Mouse (Mus musculus): ENCODE results near the gene Bach2. TPM values are rescaled to one million over a fixed set of nuclear protein-coding genes. Genes with fewer than 3 reads are reported as not detected.

Bach2 gene
- polyA plus RNA-seq, 2 experiments, result 0.45 to 0.67 TPM

DNA sequence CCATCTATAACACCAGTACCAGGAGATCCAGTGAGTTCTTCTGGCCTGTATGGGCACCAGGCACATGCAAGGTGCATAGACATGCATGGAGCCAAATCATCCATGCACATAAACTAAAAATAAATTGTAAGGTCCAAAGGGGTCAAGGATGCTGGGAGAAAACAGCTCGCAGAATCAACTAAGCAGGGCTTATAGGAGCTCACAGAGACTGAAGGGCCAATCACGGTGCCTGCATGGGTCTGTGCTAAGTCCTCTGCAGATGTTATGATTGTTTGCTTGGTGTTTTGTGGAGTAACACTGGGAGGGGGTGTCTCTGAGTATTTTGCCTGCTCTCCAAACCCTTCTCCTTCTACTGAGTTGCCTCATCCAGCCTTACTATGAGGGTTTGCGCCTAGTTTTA, 209.2 kb downstream of the Bach2 start:
- WGBS (ENCODE audit: insufficient replicate concordance), result 76% methylated on average over 3 of the region's 3 CpGs
- no peak for ATAC-seq (ENCODE audit: insufficient read depth)
- TF ChIP-seq CTCF (IDR thresholded peaks at IDR 0.05; ENCODE audit: low read depth) (no peak), EP300 (IDR thresholded peaks at IDR 0.05; ENCODE audit: low read depth) (no peak)

DNA sequence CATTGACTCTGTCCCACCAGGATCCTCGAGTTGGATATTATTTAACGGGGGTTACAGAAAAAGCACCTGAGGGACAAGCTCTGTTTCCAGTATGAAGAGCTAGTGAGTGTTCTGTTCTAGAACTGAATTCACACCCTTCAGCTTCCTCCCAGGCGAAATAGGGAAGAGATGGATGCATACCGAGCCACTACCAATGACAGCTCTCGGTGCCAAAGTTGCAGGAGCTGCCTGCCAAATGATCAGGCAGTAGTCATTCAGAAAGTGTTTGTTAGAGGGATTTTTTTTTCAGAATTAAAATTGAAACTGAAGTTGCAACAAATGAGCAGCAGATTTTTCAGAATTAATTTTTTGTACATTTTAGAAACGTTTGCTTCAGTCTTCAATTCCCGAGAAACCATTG, 223.4 kb downstream of the Bach2 start:
- DNase-seq (ENCODE audit: low read depth in 3 of 3, low spot score in 3 of 3) (no peak), ATAC-seq (ENCODE audit: insufficient read depth) (no peak)
- Histone ChIP-seq H3K9ac (replicated peaks) (no peak overlapping the region), H3K4me2 (ENCODE audit: low read depth) (no peak overlapping the region), H3K9me3 (ENCODE audit: control insufficient read depth, low read length) (no peaks in the 10 kb centered on the region), H3K27ac (no peak overlapping the region), H3K4me1 (replicated peaks; ENCODE audit: control insufficient read depth in 2 of 2, insufficient read depth in 2 of 2, low read length in 1 of 2) (no peaks in the 10 kb centered on the region), H3K4me3 (ENCODE audit: insufficient read depth in 1 of 2, low read depth in 2 of 2, low read length in 2 of 2) (no peak overlapping the region), H3K36me3 (replicated peaks; ENCODE audit: control insufficient read depth, insufficient read depth, low read depth) (no peaks in the 10 kb centered on the region), H3K27me3 (ENCODE audit: control insufficient read depth, insufficient read depth, low read length) (no peaks in the 10 kb centered on the region)
- 62% methylated on average over 7 of the region's 7 CpGs for WGBS (ENCODE audit: insufficient replicate concordance)
- TF ChIP-seq CTCF (IDR thresholded peaks at IDR 0.05; ENCODE audit: low read depth), result no peak
- no peak for TF ChIP-seq EP300 (IDR thresholded peaks at IDR 0.05; ENCODE audit: low read depth)

More for the DNA sequence above, 209.2 kb downstream of the Bach2 start:
- H3K36me3 ChIP-seq (replicated peaks; ENCODE audit: control insufficient read depth, insufficient read depth, low read depth), result no peaks in the 10 kb centered on the region
- no peak overlapping the region for H3K27ac ChIP-seq
- no peaks in the 10 kb centered on the region for H3K27me3 ChIP-seq (ENCODE audit: control insufficient read depth, insufficient read depth, low read length)
- H3K4me2 ChIP-seq (ENCODE audit: low read depth), result no peak overlapping the region
- no peak overlapping the region for H3K9ac ChIP-seq (replicated peaks)
- no peak overlapping the region for H3K4me3 ChIP-seq (ENCODE audit: insufficient read depth in 1 of 2, low read depth in 2 of 2, low read length in 2 of 2)
- no peaks in the 10 kb centered on the region for H3K9me3 ChIP-seq (ENCODE audit: control insufficient read depth, low read length)
- no peak for DNase-seq (ENCODE audit: low read depth in 3 of 3, low spot score in 3 of 3)
- no peaks in the 10 kb centered on the region for H3K4me1 ChIP-seq (replicated peaks; ENCODE audit: control insufficient read depth in 2 of 2, insufficient read depth in 2 of 2, low read length in 1 of 2)

DNA sequence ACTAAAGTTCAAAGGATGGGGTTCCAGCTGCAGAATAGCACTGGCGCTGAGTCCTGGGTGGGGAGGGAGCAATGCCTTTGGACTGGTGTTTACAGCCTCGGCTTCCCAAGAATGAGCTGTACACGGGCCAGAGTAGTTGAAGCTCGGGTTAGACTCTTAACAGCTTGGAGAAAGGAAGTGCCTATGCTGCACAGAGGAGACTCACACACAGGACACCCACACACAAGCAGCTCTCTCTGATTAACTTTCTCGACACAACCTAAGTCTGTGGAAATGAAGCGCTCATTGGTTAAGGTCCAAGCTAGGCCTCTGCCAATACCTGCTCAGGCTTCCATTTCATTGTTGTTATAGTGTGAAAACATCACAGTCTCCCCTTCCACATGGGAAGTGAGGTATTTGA, 224.5 kb downstream of the Bach2 start:
- no peak overlapping the region for H3K4me2 ChIP-seq (ENCODE audit: low read depth)
- H3K4me3 ChIP-seq (ENCODE audit: insufficient read depth in 1 of 2, low read depth in 2 of 2, low read length in 2 of 2), result no peak overlapping the region
- H3K9ac ChIP-seq (replicated peaks), result no peak overlapping the region
- H3K27me3 ChIP-seq (ENCODE audit: control insufficient read depth, insufficient read depth, low read length), result no peaks in the 10 kb centered on the region
- H3K27ac ChIP-seq, result no peak overlapping the region
- no peaks in the 10 kb centered on the region for H3K36me3 ChIP-seq (replicated peaks; ENCODE audit: control insufficient read depth, insufficient read depth, low read depth)
- 65% methylated on average over 6 of the region's 6 CpGs for WGBS (ENCODE audit: insufficient replicate concordance)
- DNase-seq (ENCODE audit: low read depth in 3 of 3, low spot score in 3 of 3) (no peak), ATAC-seq (ENCODE audit: insufficient read depth) (no peak)
- no peak for TF ChIP-seq CTCF (IDR thresholded peaks at IDR 0.05; ENCODE audit: low read depth)
- no peak for TF ChIP-seq EP300 (IDR thresholded peaks at IDR 0.05; ENCODE audit: low read depth)
- H3K4me1 ChIP-seq (replicated peaks; ENCODE audit: control insufficient read depth in 2 of 2, insufficient read depth in 2 of 2, low read length in 1 of 2), result no peaks in the 10 kb centered on the region
- H3K9me3 ChIP-seq (ENCODE audit: control insufficient read depth, low read length), result no peaks in the 10 kb centered on the region

GRCm38 (mm10) chr4:32464540-32464939, 225.9 kb downstream of the Bach2 start:
- no peaks in the 10 kb centered on the region for H3K27me3 ChIP-seq (ENCODE audit: control insufficient read depth, insufficient read depth, low read length)
- no peak overlapping the region for H3K4me3 ChIP-seq (ENCODE audit: insufficient read depth in 1 of 2, low read depth in 2 of 2, low read length in 2 of 2)
- no peak overlapping the region for H3K4me2 ChIP-seq (ENCODE audit: low read depth)
- H3K9ac ChIP-seq (replicated peaks), result no peak overlapping the region
- ATAC-seq (ENCODE audit: insufficient read depth) (no peak), DNase-seq (ENCODE audit: low read depth in 3 of 3, low spot score in 3 of 3) (no peak)
- no peak for TF ChIP-seq CTCF (IDR thresholded peaks at IDR 0.05; ENCODE audit: low read depth)
- TF ChIP-seq EP300 (IDR thresholded peaks at IDR 0.05; ENCODE audit: low read depth), result no peak
- no peaks in the 10 kb centered on the region for H3K9me3 ChIP-seq (ENCODE audit: control insufficient read depth, low read length)
- 59% methylated on average over 6 of the region's 6 CpGs for WGBS (ENCODE audit: insufficient replicate concordance)
- H3K4me1 ChIP-seq (replicated peaks; ENCODE audit: control insufficient read depth in 2 of 2, insufficient read depth in 2 of 2, low read length in 1 of 2), result no peaks in the 10 kb centered on the region
- no peaks in the 10 kb centered on the region for H3K36me3 ChIP-seq (replicated peaks; ENCODE audit: control insufficient read depth, insufficient read depth, low read depth)
- no peak overlapping the region for H3K27ac ChIP-seq

GRCm38 (mm10) chr4:32466031-32466430, 227.4 kb downstream of the Bach2 start:
- Histone ChIP-seq H3K4me1 (replicated peaks; ENCODE audit: control insufficient read depth in 2 of 2, insufficient read depth in 2 of 2, low read length in 1 of 2) (no peaks in the 10 kb centered on the region), H3K9ac (replicated peaks) (no peak overlapping the region), H3K27ac (no peak overlapping the region), H3K9me3 (ENCODE audit: control insufficient read depth, low read length) (no peaks in the 10 kb centered on the region), H3K4me3 (ENCODE audit: insufficient read depth in 1 of 2, low read depth in 2 of 2, low read length in 2 of 2) (no peak overlapping the region), H3K4me2 (ENCODE audit: low read depth) (no peak overlapping the region), H3K27me3 (ENCODE audit: control insufficient read depth, insufficient read depth, low read length) (no peaks in the 10 kb centered on the region), H3K36me3 (replicated peaks; ENCODE audit: control insufficient read depth, insufficient read depth, low read depth) (no peaks in the 10 kb centered on the region)
- DNase-seq (ENCODE audit: low read depth in 3 of 3, low spot score in 3 of 3) (no peak), ATAC-seq (ENCODE audit: insufficient read depth) (no peak)
- WGBS (ENCODE audit: insufficient replicate concordance), result 66% methylated on average over 8 of the region's 8 CpGs
- no peak for TF ChIP-seq EP300 (IDR thresholded peaks at IDR 0.05; ENCODE audit: low read depth)
- TF ChIP-seq CTCF (IDR thresholded peaks at IDR 0.05; ENCODE audit: low read depth), result no peak
